ENCODE assay signal across 19 mouse cellular contexts in genomic region chr4:56720403-56720802, GRCm38 (mm10). TPM values are rescaled to one million over a fixed set of nuclear protein-coding genes. Genes with fewer than 3 reads are reported as not detected.
"Had no signal": no experiment of that assay in that cellular context is flagged by ENCODE, and none has a peak within 500 bp of the region (broad histone marks: within the 10 kb centered on the region; RNA-seq: fewer than 3 reads in every experiment).

No protein-coding gene starts in this region.

- H3K27ac ChIP-seq: limb, embryonic 13.5 days; liver, embryonic 14.5 days; midbrain, embryonic 13.5 days; stomach, postnatal 0 days had no signal

- ATAC-seq: midbrain, embryonic 13.5 days had no signal

- H3K4me3 ChIP-seq: limb, embryonic 13.5 days; midbrain, embryonic 13.5 days had no signal

- H3K27me3 ChIP-seq: limb, embryonic 13.5 days; midbrain, embryonic 13.5 days had no signal

- H3K36me3 ChIP-seq: limb, embryonic 13.5 days; midbrain, embryonic 13.5 days had no signal

- H3K9ac ChIP-seq: limb, embryonic 13.5 days; liver, embryonic 14.5 days; midbrain, embryonic 13.5 days had no signal

- H3K9me3 ChIP-seq: limb, embryonic 13.5 days; midbrain, embryonic 13.5 days had no signal

- H3K4me2 ChIP-seq: limb, embryonic 13.5 days; midbrain, embryonic 13.5 days had no signal

- DNase-seq: kidney, postnatal 36 days; layer of hippocampus, adult 9-11 months; layer of hippocampus, postnatal 36 days; left cerebral cortex, postnatal 4 days; lung, adult 18-20 months; thymus, adult 2 months; thymus, postnatal 25 days had no signal

- H3K4me1 ChIP-seq: midbrain, embryonic 13.5 days had no signal

RNA-seq across cellular contexts. Expression of gene Gm26657, which starts 19.5 kb away (rescaled TPM):
- total RNA-seq: layer of hippocampus, adult 18-20 months; layer of hippocampus, postnatal 36 days; left cerebral cortex, postnatal 4 days; liver, adult 2 months; megakaryocyte-erythroid progenitor cell, adult 5-6 weeks; midbrain, postnatal 0 days had no signal
- polyA plus RNA-seq: kidney, embryonic 16.5 days; limb, embryonic 13.5 days; liver, adult 2 months; liver, embryonic 14.5 days; lung, embryonic 16.5 days; midbrain, embryonic 13.5 days; midbrain, postnatal 0 days; neural tube, embryonic 14.5 days; stomach, postnatal 0 days; thymus, adult 2 months; urinary bladder, adult 2 months had no signal

RNA-seq across cellular contexts. Expression of gene Actl7b, which starts 20.8 kb away (rescaled TPM):
- total RNA-seq: layer of hippocampus, adult 18-20 months; left cerebral cortex, postnatal 4 days; liver, adult 2 months had no signal
- polyA plus RNA-seq: kidney, embryonic 16.5 days; limb, embryonic 13.5 days; liver, adult 2 months; liver, embryonic 14.5 days; lung, embryonic 16.5 days; midbrain, embryonic 13.5 days; midbrain, postnatal 0 days; neural tube, embryonic 14.5 days; stomach, postnatal 0 days; urinary bladder, adult 2 months had no signal

RNA-seq across cellular contexts. Expression of gene Actl7a, which starts 22.8 kb away (rescaled TPM):
- total RNA-seq: layer of hippocampus, adult 18-20 months; layer of hippocampus, postnatal 36 days; left cerebral cortex, postnatal 4 days; liver, adult 2 months; megakaryocyte-erythroid progenitor cell, adult 5-6 weeks; midbrain, postnatal 0 days had no signal
- polyA plus RNA-seq: kidney, embryonic 16.5 days; limb, embryonic 13.5 days; liver, adult 2 months; liver, embryonic 14.5 days; lung, embryonic 16.5 days; midbrain, postnatal 0 days; neural tube, embryonic 14.5 days; stomach, postnatal 0 days; urinary bladder, adult 2 months had no signal
